14 mouse cellular contexts compared by ENCODE assay signal in genomic region chr4:132798028-132798427, GRCm38 (mm10).
"Had no signal": no experiment of that assay in that cellular context is flagged by ENCODE, and none has a peak within 500 bp of the region (broad histone marks: within the 10 kb centered on the region; RNA-seq: fewer than 3 reads in every experiment).

No protein-coding gene starts in this region.

- H3K4me3 ChIP-seq: kidney, embryonic 15.5 days; left cerebral cortex, adult 2 months; limb, embryonic 10.5 days; liver, embryonic 13.5 days; midbrain, embryonic 15.5 days; neural tube, embryonic 13.5 days; stomach, embryonic 15.5 days had no signal

- ATAC-seq: intestine, embryonic 16.5 days; midbrain, embryonic 15.5 days had no signal

- DNase-seq: kidney, adult 2 months; kidney, postnatal 14 days; liver, embryonic 13.5 days; lung, embryonic 14.5 days; lung, postnatal 14 days; retina, postnatal 1 day; thymus, postnatal 4 days had no signal

- H3K36me3 ChIP-seq: kidney, embryonic 15.5 days; limb, embryonic 10.5 days; liver, embryonic 13.5 days; midbrain, embryonic 15.5 days; neural tube, embryonic 13.5 days; stomach, embryonic 15.5 days had no signal

- H3K9me3 ChIP-seq: kidney, embryonic 15.5 days; limb, embryonic 10.5 days; liver, embryonic 13.5 days; midbrain, embryonic 15.5 days; neural tube, embryonic 13.5 days; stomach, embryonic 15.5 days had no signal

- H3K27ac ChIP-seq: kidney, embryonic 15.5 days; left cerebral cortex, adult 2 months; limb, embryonic 10.5 days; liver, embryonic 13.5 days; midbrain, embryonic 15.5 days; neural tube, embryonic 13.5 days; stomach, embryonic 15.5 days had no signal

- H3K4me2 ChIP-seq: kidney, embryonic 15.5 days; liver, embryonic 13.5 days; lung, embryonic 14.5 days; midbrain, embryonic 15.5 days; neural tube, embryonic 13.5 days; stomach, embryonic 15.5 days had no signal

- H3K9ac ChIP-seq: kidney, embryonic 15.5 days; liver, embryonic 13.5 days; lung, embryonic 14.5 days; midbrain, embryonic 15.5 days; neural tube, embryonic 13.5 days; stomach, embryonic 15.5 days had no signal

- H3K27me3 ChIP-seq: stomach, embryonic 15.5 days had no signal
